8 mouse cellular contexts compared by ENCODE assay signal in the genomic region with DNA sequence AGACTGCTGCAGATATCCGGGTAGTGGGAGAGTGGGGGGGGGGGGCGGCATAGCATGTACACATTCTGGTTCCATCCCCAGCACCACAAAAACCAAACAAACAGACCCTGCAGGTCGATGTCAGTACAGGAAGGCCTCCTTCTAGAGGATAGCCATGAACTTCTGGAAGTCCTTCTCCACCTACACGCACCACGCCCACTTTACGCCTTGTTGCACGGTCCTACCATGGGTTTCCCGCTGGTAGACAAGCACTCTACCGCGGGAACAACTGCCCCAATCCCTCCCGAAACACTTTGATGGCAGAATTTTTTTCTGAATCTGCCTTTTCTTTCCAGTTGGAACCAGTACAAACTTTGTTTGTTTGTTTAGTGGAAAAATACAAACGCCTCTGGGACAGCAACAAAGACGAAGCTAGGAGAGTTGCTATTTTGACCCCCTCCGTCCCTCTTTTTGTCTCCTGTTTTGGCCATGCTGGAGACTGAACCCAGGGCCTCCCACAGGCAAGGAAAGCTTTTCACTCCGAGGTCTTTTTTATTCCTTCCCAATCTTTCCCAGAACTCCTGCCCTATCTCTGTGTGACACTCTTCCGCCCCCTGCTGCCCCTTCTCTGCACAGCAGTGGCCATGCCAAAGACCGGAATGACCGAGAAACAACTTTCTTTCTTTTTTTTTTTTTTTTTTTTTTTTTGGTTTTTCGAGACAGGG. TPM values are rescaled to one million over a fixed set of nuclear protein-coding genes. Genes with fewer than 3 reads are reported as not detected.
A peak's percentile ranks its signal among the peaks of the same experiment; 100 is the strongest.
DNase-seq lines count a peak whose midpoint lies in the region; ATAC-seq and TF ChIP-seq lines count a peak whose summit lies in the region.

No protein-coding gene starts in this region.

- peak; percentile 79 for TF ChIP-seq CTCF in ES-Bruce4 (IDR thresholded peaks at IDR 0.05; ENCODE audit: low read depth, low read length)
- TF ChIP-seq CTCF in layer of hippocampus, adult 2 months (conservative IDR thresholded peaks at IDR 0.05): peak; percentile 84
- peak; percentile 87 for TF ChIP-seq CTCF in lung, embryonic 14.5 days (IDR thresholded peaks at IDR 0.05; ENCODE audit: low read depth)

- 0 out of 2 replicates have a peak, but pooled peaks have one; percentile 28 for TF ChIP-seq EP300 in ES-Bruce4 (IDR thresholded peaks at IDR 0.05; ENCODE audit: insufficient read depth, low read depth, low read length)

- no peak overlapping the region for H3K27ac ChIP-seq in ES-Bruce4 (ENCODE audit: insufficient read depth, low read length)
- no peak overlapping the region for H3K27ac ChIP-seq in brown adipose tissue, adult 24 weeks (replicated peaks; ENCODE audit: low read depth, low read length)
- H3K27ac ChIP-seq in forebrain, embryonic 13.5 days: no peak overlapping the region
- H3K27ac ChIP-seq in layer of hippocampus, adult 2 months: peak overlapping the region; percentile 80
- H3K27ac ChIP-seq in lung, embryonic 14.5 days (ENCODE audit: low read depth): no peak overlapping the region

- TF ChIP-seq POLR2A in ES-Bruce4 (IDR thresholded peaks at IDR 0.05; ENCODE audit: insufficient read depth, low read length): no peak

- H3K9ac ChIP-seq in ES-Bruce4 (ENCODE audit: low read depth, poor library complexity, severe bottlenecking): peak overlapping the region; percentile 45
- peak overlapping the region; percentile 17; the same call in 1 of the 2 replicates for H3K9ac ChIP-seq in forebrain, embryonic 13.5 days
- H3K9ac ChIP-seq in lung, embryonic 14.5 days: peak overlapping the region; percentile 48

- H3K9me3 ChIP-seq in ES-Bruce4 (replicated peaks; ENCODE audit: control insufficient read depth, insufficient read depth, low read length, poor library complexity, severe bottlenecking): no peaks in the 10 kb centered on the region
- no peaks in the 10 kb centered on the region for H3K9me3 ChIP-seq in forebrain, embryonic 13.5 days (replicated peaks)
- H3K9me3 ChIP-seq in lung, embryonic 14.5 days (ENCODE audit: low read depth, low read length): no peaks in the 10 kb centered on the region

- no peaks in the 10 kb centered on the region for H3K36me3 ChIP-seq in ES-Bruce4 (ENCODE audit: control insufficient read depth, insufficient read depth, low read length, poor library complexity, severe bottlenecking)
- no peaks in the 10 kb centered on the region for H3K36me3 ChIP-seq in forebrain, embryonic 13.5 days (ENCODE audit: poor library complexity, severe bottlenecking)
- no peaks in the 10 kb centered on the region for H3K36me3 ChIP-seq in lung, embryonic 14.5 days (ENCODE audit: insufficient read depth)

- peaks cover 3% of the 10 kb centered on the region for H3K4me1 ChIP-seq in ES-Bruce4 (ENCODE audit: control insufficient read depth, insufficient read depth, low read length)
- H3K4me1 ChIP-seq in brown adipose tissue, adult 24 weeks (ENCODE audit: control insufficient read depth, insufficient read depth, insufficient read length, low read length): no peaks in the 10 kb centered on the region
- H3K4me1 ChIP-seq in forebrain, embryonic 13.5 days: peaks cover 7% of the 10 kb centered on the region
- 0 out of 2 replicates have a peak, but pooled peaks cover 5% of the 10 kb centered on the region for H3K4me1 ChIP-seq in lung, embryonic 14.5 days (ENCODE audit: insufficient read depth)

- WGBS in forebrain, embryonic 13.5 days: 7% methylated on average over 19 of the region's 19 CpGs
- WGBS in lung, embryonic 14.5 days: 9% methylated on average over 19 of the region's 19 CpGs

- peak; percentile 89 to 95 for DNase-seq in heart, postnatal 14 days
- DNase-seq in layer of hippocampus, adult 2 months (ENCODE audit: low spot score in 2 of 2): peak; percentile 79 to 84
- peak; percentile 95 for DNase-seq in lung, embryonic 14.5 days
- DNase-seq in right cerebral cortex, adult 18-20 months: peak; percentile 71
- peak; percentile 63 for DNase-seq in urinary bladder, postnatal 10 days (ENCODE audit: low spot score)

- peak overlapping the region; percentile 19 for H3K4me3 ChIP-seq in ES-Bruce4 (ENCODE audit: low read depth, low read length)
- H3K4me3 ChIP-seq in brown adipose tissue, adult 24 weeks (ENCODE audit: insufficient read depth, low read depth, low read length): peak overlapping the region; percentile 8; the same call in 1 of the 2 replicates
- no peak overlapping the region for H3K4me3 ChIP-seq in forebrain, embryonic 13.5 days
- H3K4me3 ChIP-seq in layer of hippocampus, adult 2 months: peak overlapping the region; percentile 31
- H3K4me3 ChIP-seq in lung, embryonic 14.5 days (ENCODE audit: low read depth, low read length): peak overlapping the region; percentile 7

- intact Hi-C loops in heart, postnatal 14 days (cut with DNase I): loop anchor here (1.0 to 2.0 kb wide), 2 partner anchors 34 to 67 kb away; no protein-coding TSS in a partner anchor

- H3K27me3 ChIP-seq in ES-Bruce4 (ENCODE audit: control insufficient read depth, insufficient read depth, low read length, poor library complexity, severe bottlenecking): no peaks in the 10 kb centered on the region
- H3K27me3 ChIP-seq in forebrain, embryonic 13.5 days: no peaks in the 10 kb centered on the region
- peaks cover 4% of the 10 kb centered on the region; the same call in 1 of the 2 replicates for H3K27me3 ChIP-seq in lung, embryonic 14.5 days (ENCODE audit: insufficient read depth, low read length)

- ATAC-seq in forebrain, embryonic 13.5 days: peak; percentile 45; the same call in 1 of the 2 replicates
- peak; percentile 81 for ATAC-seq in lung, embryonic 14.5 days (ENCODE audit: insufficient read depth)

- H3K4me2 ChIP-seq in forebrain, embryonic 13.5 days: peak overlapping the region; percentile 26
- peak overlapping the region; percentile 45 for H3K4me2 ChIP-seq in lung, embryonic 14.5 days

RNA-seq across cellular contexts. Expression of gene Shbg, which starts 4.0 kb away (rescaled TPM):
- not detected in 2 replicates for polyA plus RNA-seq in ES-Bruce4 (2011; ENCODE audit: insufficient read depth, insufficient read length, low read depth, missing spikeins)
- not detected in 2 replicates for polyA plus RNA-seq in brown adipose tissue, adult 24 weeks (2012; ENCODE audit: insufficient read depth, insufficient read length, missing spikeins)
- not detected in 2 replicates for polyA plus RNA-seq in forebrain, embryonic 13.5 days (2015; fragmentation: Nextera tagmentation; extraction: Ambion mirVana)
- total RNA-seq in heart, postnatal 14 days (2021): not detected
- not detected for total RNA-seq in layer of hippocampus, adult 2 months (2021)
- polyA plus RNA-seq in lung, embryonic 14.5 days (2014; fragmentation: Nextera tagmentation; extraction: Ambion mirVana): not detected in 2 replicates

RNA-seq across cellular contexts. Expression of gene Atp1b2, which starts 8.0 kb away (rescaled TPM):
- polyA plus RNA-seq in ES-Bruce4 (2011; ENCODE audit: insufficient read depth, insufficient read length, low read depth, missing spikeins): 20.4 and 24.0 TPM in 2 replicates
- polyA plus RNA-seq in brown adipose tissue, adult 24 weeks (2012; ENCODE audit: insufficient read depth, insufficient read length, missing spikeins): 6.7 and 8.3 TPM in 2 replicates
- polyA plus RNA-seq in forebrain, embryonic 13.5 days (2015; fragmentation: Nextera tagmentation; extraction: Ambion mirVana): 12.7 and 14.0 TPM in 2 replicates
- 10 to 100 TPM; 31.8 to 31.9 TPM for total RNA-seq in heart, postnatal 14 days (2021)
- 100 to 1,000 TPM; 391 to 411 TPM for total RNA-seq in layer of hippocampus, adult 2 months (2021)
- 6.9 and 9.8 TPM in 2 replicates for polyA plus RNA-seq in lung, embryonic 14.5 days (2014; fragmentation: Nextera tagmentation; extraction: Ambion mirVana)

RNA-seq across cellular contexts. Expression of gene Sat2, which starts 8.1 kb away (rescaled TPM):
- polyA plus RNA-seq in ES-Bruce4 (2011; ENCODE audit: insufficient read depth, insufficient read length, low read depth, missing spikeins): 9.1 and 9.6 TPM in 2 replicates
- 8.6 and 10.9 TPM in 2 replicates for polyA plus RNA-seq in brown adipose tissue, adult 24 weeks (2012; ENCODE audit: insufficient read depth, insufficient read length, missing spikeins)
- polyA plus RNA-seq in forebrain, embryonic 13.5 days (2015; fragmentation: Nextera tagmentation; extraction: Ambion mirVana): 20.6 and 22.7 TPM in 2 replicates
- total RNA-seq in heart, postnatal 14 days (2021): 1 to 10 TPM; 1.6 to 2.5 TPM
- total RNA-seq in layer of hippocampus, adult 2 months (2021): 10 to 100 TPM; 15.1 to 15.6 TPM
- polyA plus RNA-seq in lung, embryonic 14.5 days (2014; fragmentation: Nextera tagmentation; extraction: Ambion mirVana): 18.0 and 18.3 TPM in 2 replicates

RNA-seq across cellular contexts. Expression of gene Fxr2, which starts 19.1 kb away (rescaled TPM):
- 170 and 173 TPM in 2 replicates for polyA plus RNA-seq in ES-Bruce4 (2011; ENCODE audit: insufficient read depth, insufficient read length, low read depth, missing spikeins)
- polyA plus RNA-seq in brown adipose tissue, adult 24 weeks (2012; ENCODE audit: insufficient read depth, insufficient read length, missing spikeins): 27.8 and 29.5 TPM in 2 replicates
- 38.7 and 42.2 TPM in 2 replicates for polyA plus RNA-seq in forebrain, embryonic 13.5 days (2015; fragmentation: Nextera tagmentation; extraction: Ambion mirVana)
- 10 to 100 TPM; 69.2 to 71.6 TPM for total RNA-seq in heart, postnatal 14 days (2021)
- total RNA-seq in layer of hippocampus, adult 2 months (2021): 100 to 1,000 TPM; 138 to 143 TPM
- polyA plus RNA-seq in lung, embryonic 14.5 days (2014; fragmentation: Nextera tagmentation; extraction: Ambion mirVana): 26.8 and 31.2 TPM in 2 replicates

RNA-seq across cellular contexts. Expression of gene Trp53, which starts 33.5 kb away (rescaled TPM):
- 230 and 277 TPM in 2 replicates for polyA plus RNA-seq in ES-Bruce4 (2011; ENCODE audit: insufficient read depth, insufficient read length, low read depth, missing spikeins)
- 13.6 and 18.3 TPM in 2 replicates for polyA plus RNA-seq in brown adipose tissue, adult 24 weeks (2012; ENCODE audit: insufficient read depth, insufficient read length, missing spikeins)
- 119 and 129 TPM in 2 replicates for polyA plus RNA-seq in forebrain, embryonic 13.5 days (2015; fragmentation: Nextera tagmentation; extraction: Ambion mirVana)
- 10 to 100 TPM; 22.1 to 27.3 TPM for total RNA-seq in heart, postnatal 14 days (2021)
- total RNA-seq in layer of hippocampus, adult 2 months (2021): 10 to 100 TPM; 28.5 to 32.3 TPM
- polyA plus RNA-seq in lung, embryonic 14.5 days (2014; fragmentation: Nextera tagmentation; extraction: Ambion mirVana): 178 and 202 TPM in 2 replicates
